Mouse (Mus musculus) midbrain, embryonic 16.5 days (tissue): ENCODE data around the gene Tmprss2. TPM values are rescaled to one million over a fixed set of nuclear protein-coding genes. Genes with fewer than 3 reads are reported as not detected.
A peak's percentile ranks its signal among the peaks of the same experiment; 100 is the strongest.

Source experiments
- ATAC-seq: fragments of 200-750 bp; cut with Nextera tagmentation; 2 replicates; pipeline ENCODE4 v1.8.0; 2017; ENCODE audit warnings: moderate TSS enrichment
- H3K27ac ChIP-seq: fragments of 300-500 bp; sonication (generic); 2 replicates; pipeline ENCODE4 v1.5.1; 2014; ENCODE audit warnings: mild to moderate bottlenecking, low read length, mixed read lengths
- H3K27me3 ChIP-seq: fragments of 300-500 bp; sonication (generic); 2 replicates; pipeline ENCODE4 v1.6.1; 2014; ENCODE audit warnings: low read depth, low read length, mixed read lengths; ENCODE audit not compliant: control insufficient read depth, insufficient read depth
- H3K36me3 ChIP-seq: fragments of 300-500 bp; sonication (generic); 2 replicates; pipeline ENCODE4 v1.6.1; 2014; ENCODE audit warnings: mild to moderate bottlenecking, low read length, moderate library complexity, mixed read lengths; ENCODE audit not compliant: control insufficient read depth, insufficient read depth
- H3K4me1 ChIP-seq: fragments of 300-500 bp; sonication (generic); 2 replicates; pipeline ENCODE4 v1.6.1; 2014; ENCODE audit warnings: mild to moderate bottlenecking, low read length, mixed read lengths; ENCODE audit not compliant: control insufficient read depth, insufficient read depth
- H3K4me2 ChIP-seq: fragments of 300-500 bp; sonication (generic); 2 replicates; pipeline ENCODE4 v1.6.1; 2014; ENCODE audit warnings: mild to moderate bottlenecking, low read length, mixed read lengths
- H3K4me3 ChIP-seq: fragments of 300-500 bp; sonication (generic); 2 replicates; pipeline ENCODE4 v1.5.1; 2014; ENCODE audit warnings: low read depth, mild to moderate bottlenecking, low read length, moderate library complexity, mixed read lengths
- H3K9ac ChIP-seq: fragments of 300-500 bp; sonication (generic); 2 replicates; pipeline ENCODE4 v1.6.1; 2014; ENCODE audit warnings: low read depth, low read length, mixed read lengths
- H3K9me3 ChIP-seq: fragments of 300-500 bp; sonication (generic); replicated peaks from 2 replicates; pipeline ENCODE4 v1.6.1; 2014; ENCODE audit warnings: mild to moderate bottlenecking, low read length, mixed read lengths; ENCODE audit not compliant: control insufficient read depth, poor library complexity, severe bottlenecking
- WGBS: fragments of 180-500 bp; shearing (Covaris S2); extraction: QIAGEN DNeasy Blood & Tissue Kit; methylation state at CpG from one replicate; pipeline ENCODE4 v1.1.7; 2014; 5-methylcytosine and 5-hydroxymethylcytosine counted together
- polyA plus RNA-seq: library from polyadenylated mRNA; unstranded; fragments of >200 nt; fragmentation: Nextera tagmentation; extraction: Ambion mirVana; gene quantifications from 2 replicates; pipeline ENCODE4 v1.2.1, GENCODE M21; 2015

The Tmprss2 gene
- polyA plus RNA-seq, 1 experiment from 2014 or later: 0.08 TPM

DNA sequence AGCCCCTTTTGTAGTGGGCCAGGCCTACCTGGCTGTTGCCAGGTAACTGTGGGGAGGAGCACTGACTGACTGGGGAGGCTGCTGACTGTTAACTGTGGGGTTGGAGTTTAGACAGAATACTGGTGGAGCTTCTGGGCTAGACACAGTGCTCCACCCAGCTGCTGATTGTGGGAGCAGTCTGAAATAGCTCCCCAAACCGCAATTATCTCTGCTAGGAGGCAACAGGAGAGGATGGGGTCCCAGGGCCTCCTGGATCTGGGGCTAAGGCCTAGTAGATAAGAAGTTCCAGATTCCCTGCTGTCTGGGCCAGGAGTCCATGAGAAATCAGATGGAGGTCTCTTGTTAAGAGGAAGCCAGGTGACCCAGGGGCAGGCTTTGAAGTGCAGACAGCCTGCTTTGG lies 74.1 kb downstream of the Tmprss2 start:
- WGBS: 74% methylated on average over 1 of the region's 1 CpGs
- H3K4me1 ChIP-seq: peaks cover 12% of the 10 kb centered on the region; the same call in 1 of the 2 replicates
- ATAC-seq: no peak
- H3K9me3 ChIP-seq: no peaks in the 10 kb centered on the region
- no peaks in the 10 kb centered on the region for H3K27me3 ChIP-seq
- H3K4me3 ChIP-seq: no peak overlapping the region
- no peak overlapping the region for H3K27ac ChIP-seq
- no peaks in the 10 kb centered on the region for H3K36me3 ChIP-seq
- H3K4me2 ChIP-seq: no peak overlapping the region
- no peak overlapping the region for H3K9ac ChIP-seq

DNA sequence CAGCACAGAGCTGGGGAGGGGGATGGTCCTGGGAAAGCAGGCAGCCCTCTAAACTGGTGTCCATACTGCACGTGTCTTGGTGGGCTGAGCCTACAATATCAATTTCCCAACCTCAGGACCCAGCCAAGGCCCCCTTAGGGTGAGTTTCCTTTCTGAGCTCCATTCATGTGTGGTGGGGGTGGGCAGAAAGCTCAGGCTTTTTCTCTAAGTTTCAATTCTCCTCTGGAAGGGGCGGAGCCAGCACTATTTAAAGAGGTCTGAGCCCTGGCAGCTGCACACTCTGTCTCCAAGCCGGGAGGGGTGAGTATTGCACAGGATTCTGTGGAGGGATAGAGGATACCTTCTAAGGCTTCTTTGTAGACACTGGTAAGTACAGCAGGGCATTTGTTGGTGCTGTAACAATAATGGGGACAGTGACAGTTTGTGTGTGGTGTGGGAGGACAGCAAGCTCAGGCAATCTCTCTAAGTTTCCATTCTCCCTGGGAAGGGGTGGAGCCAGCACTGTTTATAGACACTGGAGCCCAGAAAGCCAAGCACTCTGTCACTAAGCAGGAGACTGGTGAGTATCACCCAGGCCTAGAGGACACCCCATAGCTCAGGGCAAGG lies 75.1 kb downstream of the Tmprss2 start:
- ATAC-seq: peak; percentile 78
- 2% methylated on average over 3 of the region's 3 CpGs for WGBS
- no peaks in the 10 kb centered on the region for H3K27me3 ChIP-seq
- H3K36me3 ChIP-seq: no peaks in the 10 kb centered on the region
- H3K4me3 ChIP-seq: no peak overlapping the region
- peaks cover 12% of the 10 kb centered on the region; the same call in 1 of the 2 replicates for H3K4me1 ChIP-seq
- H3K9ac ChIP-seq: no peak overlapping the region
- no peak overlapping the region for H3K4me2 ChIP-seq
- H3K9me3 ChIP-seq: no peaks in the 10 kb centered on the region
- peak overlapping the region; percentile 48; the same call in 1 of the 2 replicates for H3K27ac ChIP-seq

DNA sequence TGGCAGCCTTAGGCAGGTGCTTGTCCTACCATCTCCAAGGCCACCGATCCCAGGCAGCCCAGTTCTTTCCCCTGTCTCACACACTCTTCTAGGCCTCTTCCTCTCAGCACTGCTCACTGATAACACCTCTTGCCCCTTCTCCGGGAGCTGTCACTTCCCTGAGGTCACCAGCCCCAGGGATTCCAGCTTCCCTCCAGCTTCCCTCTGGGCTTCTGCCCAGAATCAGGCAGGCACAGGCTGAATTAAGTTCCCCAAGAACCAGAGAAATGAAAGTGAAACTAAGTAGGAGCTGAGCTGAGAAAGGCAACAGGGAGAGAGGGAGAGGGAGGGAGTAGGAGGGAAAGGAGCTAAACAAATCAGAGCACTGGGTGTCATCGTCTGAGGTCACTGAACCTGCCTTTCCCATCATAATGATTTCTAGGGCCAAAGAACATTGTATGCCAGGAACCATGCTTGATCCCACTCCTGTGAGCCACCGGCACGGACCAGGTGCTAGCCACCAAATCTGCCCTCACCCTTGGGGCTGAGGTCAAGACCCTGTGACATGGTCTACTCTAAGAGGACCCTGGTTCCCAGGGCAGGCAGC lies 76.0 kb downstream of the Tmprss2 start:
- peak overlapping the region; percentile 48 for H3K27ac ChIP-seq
- H3K36me3 ChIP-seq: no peaks in the 10 kb centered on the region
- no peak overlapping the region for H3K9ac ChIP-seq
- H3K4me2 ChIP-seq: no peak overlapping the region
- peaks cover 12% of the 10 kb centered on the region; the same call in 1 of the 2 replicates for H3K4me1 ChIP-seq
- ATAC-seq: 0 out of 2 replicates have a peak, but pooled peaks have one; percentile 36
- no peaks in the 10 kb centered on the region for H3K27me3 ChIP-seq
- 39% methylated on average over 5 of the region's 5 CpGs for WGBS
- no peaks in the 10 kb centered on the region for H3K9me3 ChIP-seq
- H3K4me3 ChIP-seq: no peak overlapping the region

GRCm38 (mm10) chr16:97534448-97534847 lies 76.5 kb downstream of the Tmprss2 start:
- Histone ChIP-seq H3K27me3 (no peaks in the 10 kb centered on the region), H3K4me3 (no peak overlapping the region), H3K9ac (no peak overlapping the region), H3K4me1 (peaks cover 12% of the 10 kb centered on the region; the same call in 1 of the 2 replicates), H3K9me3 (no peaks in the 10 kb centered on the region), H3K4me2 (no peak overlapping the region), H3K27ac (peak overlapping the region; percentile 48; the same call in 1 of the 2 replicates), H3K36me3 (no peaks in the 10 kb centered on the region)
- ATAC-seq: peak; percentile 19; the same call in 1 of the 2 replicates
- WGBS: 50% methylated on average over 1 of the region's 1 CpGs

DNA sequence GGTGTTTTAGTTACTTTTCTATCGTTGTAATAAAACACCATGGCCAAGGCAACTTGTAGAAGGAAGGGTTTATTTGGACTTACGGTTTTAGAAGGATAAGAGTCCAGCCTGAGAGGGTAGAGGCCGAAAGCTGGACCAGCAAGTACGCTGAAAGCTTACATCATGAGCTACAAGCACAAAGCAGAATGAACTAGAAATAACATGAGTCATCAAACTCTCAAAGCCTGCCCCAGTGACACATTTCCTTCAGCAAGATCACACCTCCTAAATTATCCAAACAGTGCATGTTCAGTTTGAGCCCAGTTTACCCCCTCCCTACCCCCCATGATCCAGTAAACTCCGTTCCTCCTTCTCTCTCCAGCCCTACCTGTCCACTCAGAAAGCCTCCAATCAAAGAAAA lies 77.2 kb downstream of the Tmprss2 start:
- no peak overlapping the region for H3K9ac ChIP-seq
- no peak overlapping the region for H3K4me2 ChIP-seq
- no peak overlapping the region for H3K4me3 ChIP-seq
- H3K4me1 ChIP-seq: peaks cover 12% of the 10 kb centered on the region; the same call in 1 of the 2 replicates
- no peaks in the 10 kb centered on the region for H3K9me3 ChIP-seq
- no peaks in the 10 kb centered on the region for H3K36me3 ChIP-seq
- 93% methylated on average over 5 of the region's 5 CpGs for WGBS
- no peaks in the 10 kb centered on the region for H3K27me3 ChIP-seq
- H3K27ac ChIP-seq: no peak overlapping the region
- no peak for ATAC-seq

DNA sequence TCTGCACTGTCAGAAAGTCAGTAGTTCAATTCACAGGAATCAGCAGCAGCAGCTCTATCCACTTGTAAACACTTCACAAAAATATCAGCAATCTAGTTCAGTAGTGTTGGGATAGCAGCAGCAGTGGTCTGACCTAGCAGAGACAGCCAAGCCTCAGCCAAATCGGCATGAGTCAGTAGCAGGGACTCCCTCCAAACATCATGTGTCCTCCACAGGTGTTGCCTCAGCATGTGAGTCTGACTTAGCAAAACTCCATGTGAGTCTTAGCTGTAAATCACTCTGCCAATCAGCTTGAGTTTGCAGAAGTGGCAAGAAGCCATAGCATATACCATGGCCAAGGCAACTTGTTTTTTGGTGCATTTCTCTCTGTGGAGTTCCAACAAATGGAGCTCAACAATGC lies 77.9 kb downstream of the Tmprss2 start:
- Histone ChIP-seq H3K27ac (no peak overlapping the region), H3K4me1 (peaks cover 12% of the 10 kb centered on the region; the same call in 1 of the 2 replicates), H3K9ac (no peak overlapping the region), H3K27me3 (no peaks in the 10 kb centered on the region), H3K9me3 (no peaks in the 10 kb centered on the region), H3K4me2 (no peak overlapping the region), H3K36me3 (no peaks in the 10 kb centered on the region), H3K4me3 (no peak overlapping the region)
- 86% methylated on average over 1 of the region's 1 CpGs for WGBS
- ATAC-seq: no peak

GRCm38 (mm10) chr16:97529241-97529640 lies 81.8 kb downstream of the Tmprss2 start:
- Histone ChIP-seq H3K4me3 (no peak overlapping the region), H3K4me1 (no peaks in the 10 kb centered on the region)
- 87% methylated on average over 2 of the region's 2 CpGs for WGBS

DNA sequence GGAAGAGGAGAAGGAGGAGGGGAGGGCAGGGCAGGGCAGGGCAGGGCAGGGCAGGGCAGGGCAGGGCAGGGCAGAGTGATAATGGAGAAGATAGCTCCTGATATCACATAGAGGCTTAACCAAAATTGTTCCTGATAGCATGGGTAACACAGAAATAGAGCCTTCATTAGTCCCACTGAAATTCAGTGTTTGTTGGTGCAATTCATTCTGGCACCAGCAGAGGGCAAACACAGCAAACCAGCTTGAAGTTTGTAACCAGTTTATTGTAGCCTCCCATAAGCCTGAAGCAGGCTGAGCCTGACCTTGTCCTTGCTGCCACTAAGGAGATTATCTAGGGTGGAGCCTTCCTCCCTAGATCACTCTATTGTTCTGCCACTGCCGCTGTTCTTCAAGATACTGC lies 88.0 kb downstream of the Tmprss2 start:
- Histone ChIP-seq H3K27ac (no peak overlapping the region), H3K27me3 (no peaks in the 10 kb centered on the region), H3K4me2 (no peak overlapping the region), H3K9me3 (no peaks in the 10 kb centered on the region), H3K4me3 (no peak overlapping the region), H3K4me1 (no peaks in the 10 kb centered on the region), H3K9ac (no peak overlapping the region), H3K36me3 (no peaks in the 10 kb centered on the region)
- no peak for ATAC-seq
- 6% methylated on average over 1 of the region's 1 CpGs for WGBS

More at GRCm38 (mm10) chr16:97529241-97529640, 81.8 kb downstream of the Tmprss2 start:
- H3K27ac ChIP-seq: no peak overlapping the region
- no peaks in the 10 kb centered on the region for H3K9me3 ChIP-seq
- H3K27me3 ChIP-seq: no peaks in the 10 kb centered on the region
- H3K9ac ChIP-seq: no peak overlapping the region
- no peaks in the 10 kb centered on the region for H3K36me3 ChIP-seq
- no peak overlapping the region for H3K4me2 ChIP-seq
- ATAC-seq: no peak

GRCm38 (mm10) chr16:97521983-97522382 lies 89.0 kb downstream of the Tmprss2 start:
- Histone ChIP-seq H3K27ac (no peak overlapping the region), H3K4me2 (no peak overlapping the region), H3K36me3 (no peaks in the 10 kb centered on the region), H3K27me3 (no peaks in the 10 kb centered on the region), H3K4me1 (no peaks in the 10 kb centered on the region), H3K9me3 (no peaks in the 10 kb centered on the region), H3K4me3 (no peak overlapping the region), H3K9ac (no peak overlapping the region)
- 85% methylated on average over 6 of the region's 6 CpGs for WGBS
- ATAC-seq: no peak
